Mouse (Mus musculus): Measurements from ENCODE around the gene Bglap2.

- TF ChIP-seq CTCF (IDR thresholded peaks at IDR 0.05; ENCODE audit: low read depth), result peak; percentile 96
- TF ChIP-seq EP300 (IDR thresholded peaks at IDR 0.05; ENCODE audit: low read depth), result no peak
These were observed 28.6 kb upstream of the Bglap2 start for GRCm38 (mm10) chr3:88407090-88407489.

Measured in liver, postnatal 0 days (tissue).